Mouse (Mus musculus) stomach, embryonic 14.5 days (tissue): Measurements from ENCODE around the gene Gm29094. TPM values are rescaled to one million over a fixed set of nuclear protein-coding genes. Genes with fewer than 3 reads are reported as not detected.

Experiments used
- ATAC-seq: fragments of 200-750 bp; cut with Nextera tagmentation; 2 replicates; pipeline ENCODE4 v1.8.0; 2017; ENCODE audit warnings: low read depth, moderate TSS enrichment; ENCODE audit not compliant: insufficient number of reproducible peaks, insufficient read depth, low FRiP score
- H3K27ac ChIP-seq: fragments of 300-500 bp; sonication (generic); 2 replicates; pipeline ENCODE4 v1.5.1; 2014; ENCODE audit warnings: mild to moderate bottlenecking, low read length, moderate library complexity, mixed read lengths
- H3K27me3 ChIP-seq: fragments of 300-500 bp; sonication (generic); 2 replicates; pipeline ENCODE4 v1.6.1; 2014; ENCODE audit warnings: low read length, control low read depth, mixed read lengths; ENCODE audit not compliant: control insufficient read depth, insufficient read depth
- H3K36me3 ChIP-seq: fragments of 300-500 bp; sonication (generic); 2 replicates; pipeline ENCODE4 v1.6.1; 2014; ENCODE audit warnings: mild to moderate bottlenecking, control low read depth, low read length, moderate library complexity, mixed read lengths; ENCODE audit not compliant: control insufficient read depth, insufficient read depth
- H3K4me1 ChIP-seq: fragments of 300-500 bp; sonication (generic); 2 replicates; pipeline ENCODE4 v1.6.1; 2014; ENCODE audit warnings: low read length, control low read depth, mixed read lengths; ENCODE audit not compliant: control insufficient read depth, insufficient read depth
- H3K4me2 ChIP-seq: fragments of 300-500 bp; sonication (generic); replicated peaks from 2 replicates; pipeline ENCODE4 v1.6.1; 2014; ENCODE audit warnings: low read depth, low read length, control low read depth
- H3K4me3 ChIP-seq: fragments of 300-500 bp; sonication (generic); 2 replicates; pipeline ENCODE4 v1.5.1; 2014; ENCODE audit warnings: low read depth, low read length, control low read depth
- H3K9ac ChIP-seq: fragments of 300-500 bp; sonication (generic); replicated peaks from 2 replicates; pipeline ENCODE4 v1.6.1; 2014; ENCODE audit warnings: low read depth, mild to moderate bottlenecking, control low read depth, low read length, moderate library complexity, mixed read lengths
- H3K9me3 ChIP-seq: fragments of 300-500 bp; sonication (generic); 2 replicates; pipeline ENCODE4 v1.6.1; 2016; ENCODE audit warnings: low read depth, low read length, control low read depth; ENCODE audit not compliant: control insufficient read depth
- WGBS: fragments of 180-500 bp; shearing (Covaris S2); extraction: QIAGEN DNeasy Blood & Tissue Kit; methylation state at CpG from one replicate; pipeline ENCODE4 v1.1.7; 2014; 5-methylcytosine and 5-hydroxymethylcytosine counted together
- polyA plus RNA-seq: library from polyadenylated mRNA; unstranded; fragments of >200 nt; fragmentation: Nextera tagmentation; extraction: Ambion mirVana; gene quantifications from 2 replicates; pipeline ENCODE4 v1.2.1, GENCODE M21; 2014

The Gm29094 gene
- polyA plus RNA-seq, 1 experiment from 2014 or later, result not detected

- Histone ChIP-seq H3K36me3 (no peaks in the 10 kb centered on the region), H3K4me3 (no peak overlapping the region), H3K4me1 (no peaks in the 10 kb centered on the region), H3K9me3 (no peaks in the 10 kb centered on the region), H3K4me2 (no peak overlapping the region), H3K27me3 (no peaks in the 10 kb centered on the region), H3K27ac (no peak overlapping the region), H3K9ac (no peak overlapping the region)
- ATAC-seq, result no peak
- WGBS, result 91% methylated on average over 1 of the region's 1 CpGs
Observed at GRCm38 (mm10) chr9:89264571-89264970, 65.4 kb downstream of the Gm29094 start.

Other genes starting within 250 kb of the Gm29094 start
- 0.32 TPM in 1 of 2 replicates, not detected in the other for gene Bcl2a1a, start 242.5 kb upstream of the Gm29094 start, polyA plus RNA-seq
- not detected in 2 replicates for gene Trim43b, start 106.5 kb upstream of the Gm29094 start, polyA plus RNA-seq
- gene Bcl2a1b, start 170 bp upstream of the Gm29094 start, polyA plus RNA-seq, result 3.1 and 4.1 TPM in 2 replicates
- gene Mthfs, start 11.3 kb downstream of the Gm29094 start, polyA plus RNA-seq, result 24.0 and 26.4 TPM in 2 replicates